Mouse (Mus musculus): ENCODE measurements around the gene Hyou1. TPM values are rescaled to one million over a fixed set of nuclear protein-coding genes. Genes with fewer than 3 reads are reported as not detected.
A peak's percentile ranks its signal among the peaks of the same experiment; 100 is the strongest.

Hyou1 gene
- polyA plus RNA-seq, 1 experiment from 2014 or later, result 32.5 TPM

GRCm38 (mm10) chr9:44341487-44341886, 37.8 kb upstream of the Hyou1 start:
- no peak for ATAC-seq (ENCODE audit: insufficient number of reproducible peaks, low FRiP score, low TSS enrichment, low read depth)

DNA sequence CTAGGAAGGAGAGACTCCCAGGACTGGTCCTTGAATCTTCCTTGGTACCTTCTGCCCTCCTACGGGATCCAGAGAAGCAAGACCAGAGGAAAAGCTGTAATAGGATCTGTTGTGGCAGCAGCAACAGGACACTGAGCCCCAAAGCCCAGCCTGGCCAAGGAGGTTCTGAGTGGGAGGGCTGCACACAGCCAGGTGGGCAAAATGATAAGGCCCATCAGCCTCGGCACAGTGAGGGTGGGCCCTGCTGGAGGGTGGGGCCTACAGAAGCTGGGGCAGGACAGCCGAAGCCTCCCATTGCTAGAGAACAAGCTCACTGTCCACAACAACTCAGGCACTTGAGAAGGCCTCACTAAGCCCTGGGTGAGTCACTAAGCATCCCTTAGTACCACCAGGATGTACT, 37.1 kb upstream of the Hyou1 start:
- Histone ChIP-seq H3K36me3 (peaks cover 38% of the 10 kb centered on the region), H3K9me3 (no peaks in the 10 kb centered on the region), H3K4me2 (no peak overlapping the region), H3K27ac (no peak overlapping the region), H3K9ac (no peak overlapping the region), H3K4me3 (no peak overlapping the region), H3K4me1 (peaks cover 22% of the 10 kb centered on the region), H3K27me3 (no peaks in the 10 kb centered on the region)
- 70% methylated on average over 3 of the region's 3 CpGs for WGBS
- no peak for ATAC-seq (ENCODE audit: insufficient number of reproducible peaks, low FRiP score, low TSS enrichment, low read depth)

More at GRCm38 (mm10) chr9:44341487-44341886, 37.8 kb upstream of the Hyou1 start:
- no peak overlapping the region for H3K27ac ChIP-seq
- peaks cover 36% of the 10 kb centered on the region for H3K36me3 ChIP-seq
- peaks cover 29% of the 10 kb centered on the region for H3K4me1 ChIP-seq
- H3K27me3 ChIP-seq, result no peaks in the 10 kb centered on the region
- WGBS, result 90% methylated on average over 5 of the region's 5 CpGs
- no peak overlapping the region for H3K9ac ChIP-seq
- no peak overlapping the region for H3K4me2 ChIP-seq
- H3K4me3 ChIP-seq, result no peak overlapping the region
- no peaks in the 10 kb centered on the region for H3K9me3 ChIP-seq

DNA sequence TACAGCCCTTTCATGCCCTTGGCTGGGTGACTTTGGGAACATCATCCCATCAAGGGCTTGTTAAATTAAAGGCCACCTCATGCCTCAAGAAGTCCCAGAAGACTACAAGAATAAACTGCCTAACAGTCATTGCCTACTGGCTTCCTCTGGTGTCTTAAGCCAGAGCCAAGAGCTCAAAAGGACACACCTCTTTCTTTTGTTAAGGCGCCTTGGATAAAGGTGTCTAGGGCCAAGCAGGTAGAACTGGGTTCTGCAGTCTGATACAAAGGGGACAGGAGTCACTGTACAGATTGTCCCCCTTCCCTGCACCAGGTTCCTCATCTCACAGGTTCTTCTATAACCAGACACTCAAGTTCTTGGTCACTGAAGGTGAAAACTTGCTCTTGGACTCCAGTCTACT, 36.7 kb upstream of the Hyou1 start:
- Histone ChIP-seq H3K4me1 (peaks cover 18% of the 10 kb centered on the region), H3K27me3 (no peaks in the 10 kb centered on the region), H3K27ac (no peak overlapping the region), H3K4me3 (no peak overlapping the region), H3K9me3 (no peaks in the 10 kb centered on the region), H3K9ac (no peak overlapping the region), H3K36me3 (peaks cover 39% of the 10 kb centered on the region), H3K4me2 (no peak overlapping the region; the same call in 1 of the 2 replicates)
- no peak for ATAC-seq (ENCODE audit: insufficient number of reproducible peaks, low FRiP score, low TSS enrichment, low read depth)
- WGBS, result 94% methylated on average over 1 of the region's 1 CpGs

GRCm38 (mm10) chr9:44343290-44343689, 36.0 kb upstream of the Hyou1 start:
- ATAC-seq (ENCODE audit: insufficient number of reproducible peaks, low FRiP score, low TSS enrichment, low read depth), result no peak
- 2% methylated on average over 6 of the region's 6 CpGs for WGBS

GRCm38 (mm10) chr9:44343781-44344421, 35.4 kb upstream of the Hyou1 start, which contains the start of gene Hmbs:
TSS of gene Hmbs (minus strand) at chr9:44344228.
- Histone ChIP-seq H3K4me1 (peaks cover 14% of the 10 kb centered on the region), H3K9me3 (no peaks in the 10 kb centered on the region), H3K9ac (peak within 1 kb of the TSS; percentile 76), H3K4me3 (peak within 1 kb of the TSS; percentile 91), H3K27ac (peak within 1 kb of the TSS; percentile 98), H3K27me3 (no peaks in the 10 kb centered on the region), H3K36me3 (peaks cover 45% of the 10 kb centered on the region), H3K4me2 (peak within 1 kb of the TSS; percentile 57)
- WGBS, result under 1% methylated on average over 39 of the region's 39 CpGs
- ATAC-seq (ENCODE audit: insufficient number of reproducible peaks, low FRiP score, low TSS enrichment, low read depth), result peak; percentile 91

More at GRCm38 (mm10) chr9:44343290-44343689, 36.0 kb upstream of the Hyou1 start:
- no peaks in the 10 kb centered on the region for H3K9me3 ChIP-seq
- H3K4me1 ChIP-seq, result peaks cover 14% of the 10 kb centered on the region
- H3K27ac ChIP-seq, result peak overlapping the region; percentile 98
- H3K36me3 ChIP-seq, result peaks cover 43% of the 10 kb centered on the region
- peak overlapping the region; percentile 42 for H3K9ac ChIP-seq
- peak overlapping the region; percentile 57 for H3K4me2 ChIP-seq
- peak overlapping the region; percentile 91 for H3K4me3 ChIP-seq
- no peaks in the 10 kb centered on the region for H3K27me3 ChIP-seq

GRCm38 (mm10) chr9:44345570-44346433, 33.5 kb upstream of the Hyou1 start:
- Histone ChIP-seq H3K27ac (no peak overlapping the region), H3K27me3 (no peaks in the 10 kb centered on the region), H3K9ac (no peak overlapping the region), H3K4me2 (no peak overlapping the region), H3K9me3 (no peaks in the 10 kb centered on the region), H3K4me3 (no peak overlapping the region), H3K36me3 (peaks cover 55% of the 10 kb centered on the region), H3K4me1 (peaks cover 14% of the 10 kb centered on the region)
- no peak for ATAC-seq (ENCODE audit: insufficient number of reproducible peaks, low FRiP score, low TSS enrichment, low read depth)
- WGBS, result 82% methylated on average over 6 of the region's 6 CpGs

- no peak overlapping the region for H3K9ac ChIP-seq
- no peak overlapping the region for H3K27ac ChIP-seq
- H3K27me3 ChIP-seq, result no peaks in the 10 kb centered on the region
- no peak for ATAC-seq (ENCODE audit: insufficient number of reproducible peaks, low FRiP score, low TSS enrichment, low read depth)
- 91% methylated on average over 9 of the region's 9 CpGs for WGBS
- no peak overlapping the region for H3K4me2 ChIP-seq
- H3K9me3 ChIP-seq, result no peaks in the 10 kb centered on the region
- H3K36me3 ChIP-seq, result peaks cover 55% of the 10 kb centered on the region
- H3K4me3 ChIP-seq, result no peak overlapping the region
- H3K4me1 ChIP-seq, result peaks cover 13% of the 10 kb centered on the region
Observed at GRCm38 (mm10) chr9:44347166-44347565, 32.1 kb upstream of the Hyou1 start.

DNA sequence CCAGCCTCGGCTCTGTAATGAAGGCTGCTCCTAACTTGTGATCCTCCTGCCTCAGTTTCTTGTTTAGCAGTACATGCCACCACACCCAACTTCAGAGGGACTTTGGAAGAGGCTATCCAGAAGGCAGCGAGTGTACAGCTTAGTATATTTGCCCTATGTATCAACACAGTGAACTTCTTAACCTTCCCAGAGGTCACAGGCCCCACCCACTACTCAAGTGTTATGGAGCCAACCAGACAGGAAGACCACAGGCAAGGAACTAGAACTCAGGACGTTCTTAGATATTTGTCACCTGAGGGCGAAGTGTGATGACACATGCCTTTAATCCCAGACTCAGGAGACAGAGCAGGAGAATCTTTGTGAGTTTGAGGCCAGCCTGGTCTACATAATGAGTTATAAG, 31.7 kb upstream of the Hyou1 start:
- Histone ChIP-seq H3K9me3 (no peaks in the 10 kb centered on the region), H3K4me1 (peaks cover 8% of the 10 kb centered on the region), H3K36me3 (peaks cover 60% of the 10 kb centered on the region), H3K9ac (no peak overlapping the region), H3K4me2 (no peak overlapping the region), H3K27me3 (no peaks in the 10 kb centered on the region), H3K27ac (no peak overlapping the region), H3K4me3 (no peak overlapping the region)
- ATAC-seq (ENCODE audit: insufficient number of reproducible peaks, low FRiP score, low TSS enrichment, low read depth), result no peak
- 86% methylated on average over 4 of the region's 4 CpGs for WGBS

DNA sequence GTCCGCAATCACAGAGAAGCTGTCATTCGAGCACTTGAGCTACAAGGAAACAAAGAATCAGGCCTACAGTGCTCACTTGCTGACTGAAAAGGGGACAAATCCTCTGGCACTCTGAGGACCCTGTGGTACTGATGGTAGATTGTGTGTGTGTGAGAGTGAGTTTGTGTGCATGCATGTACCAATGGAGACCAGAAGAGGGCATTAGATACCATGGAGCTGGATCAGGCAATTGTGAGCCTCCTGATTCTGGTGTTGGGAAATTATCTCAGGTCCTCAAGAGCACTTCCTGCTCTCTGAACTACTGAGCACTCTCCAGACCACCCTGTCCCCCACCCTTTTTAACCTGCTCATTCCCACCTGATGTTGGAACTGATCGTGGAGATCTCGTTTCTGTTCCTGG, 30.7 kb upstream of the Hyou1 start:
- Histone ChIP-seq H3K4me3 (no peak overlapping the region), H3K36me3 (peaks cover 69% of the 10 kb centered on the region), H3K4me1 (no peaks in the 10 kb centered on the region), H3K9me3 (no peaks in the 10 kb centered on the region), H3K27ac (no peak overlapping the region), H3K4me2 (no peak overlapping the region), H3K27me3 (no peaks in the 10 kb centered on the region), H3K9ac (no peak overlapping the region)
- WGBS, result over 99% methylated on average over 4 of the region's 4 CpGs
- no peak for ATAC-seq (ENCODE audit: insufficient number of reproducible peaks, low FRiP score, low TSS enrichment, low read depth)

GRCm38 (mm10) chr9:44351396-44351795, 27.9 kb upstream of the Hyou1 start:
- Histone ChIP-seq H3K27me3 (no peaks in the 10 kb centered on the region), H3K4me1 (no peaks in the 10 kb centered on the region), H3K4me2 (no peak overlapping the region), H3K27ac (no peak overlapping the region), H3K9me3 (no peaks in the 10 kb centered on the region), H3K9ac (no peak overlapping the region), H3K36me3 (peaks cover 97% of the 10 kb centered on the region), H3K4me3 (no peak overlapping the region)
- no peak for ATAC-seq (ENCODE audit: insufficient number of reproducible peaks, low FRiP score, low TSS enrichment, low read depth)
- 94% methylated on average over 4 of the region's 4 CpGs for WGBS

DNA sequence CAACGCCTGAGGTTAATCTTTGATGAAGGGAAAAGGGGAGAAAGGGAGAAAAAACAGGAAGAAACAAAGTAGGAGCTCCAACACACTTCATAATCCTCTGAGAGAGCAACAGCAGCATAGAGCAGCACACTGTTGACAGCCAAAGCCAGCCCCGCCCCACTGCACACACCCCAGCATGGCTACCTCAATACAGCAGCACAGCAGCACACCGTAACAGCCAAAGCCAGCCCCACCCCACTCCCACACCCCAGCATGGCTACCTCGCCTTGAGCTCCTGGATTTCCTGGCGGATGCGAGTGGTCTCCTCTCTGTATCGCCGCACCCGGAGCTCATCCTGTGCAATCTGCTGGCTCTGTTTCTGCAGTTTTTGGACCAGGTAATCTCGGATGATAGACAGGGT, 27.0 kb upstream of the Hyou1 start:
- no peak overlapping the region for H3K4me2 ChIP-seq
- no peak for ATAC-seq (ENCODE audit: insufficient number of reproducible peaks, low FRiP score, low TSS enrichment, low read depth)
- no peak overlapping the region for H3K9ac ChIP-seq
- no peaks in the 10 kb centered on the region for H3K4me1 ChIP-seq
- no peaks in the 10 kb centered on the region for H3K9me3 ChIP-seq
- WGBS, result 90% methylated on average over 10 of the region's 10 CpGs
- H3K27ac ChIP-seq, result no peak overlapping the region
- H3K27me3 ChIP-seq, result no peaks in the 10 kb centered on the region
- peaks cover 97% of the 10 kb centered on the region for H3K36me3 ChIP-seq
- H3K4me3 ChIP-seq, result no peak overlapping the region

DNA sequence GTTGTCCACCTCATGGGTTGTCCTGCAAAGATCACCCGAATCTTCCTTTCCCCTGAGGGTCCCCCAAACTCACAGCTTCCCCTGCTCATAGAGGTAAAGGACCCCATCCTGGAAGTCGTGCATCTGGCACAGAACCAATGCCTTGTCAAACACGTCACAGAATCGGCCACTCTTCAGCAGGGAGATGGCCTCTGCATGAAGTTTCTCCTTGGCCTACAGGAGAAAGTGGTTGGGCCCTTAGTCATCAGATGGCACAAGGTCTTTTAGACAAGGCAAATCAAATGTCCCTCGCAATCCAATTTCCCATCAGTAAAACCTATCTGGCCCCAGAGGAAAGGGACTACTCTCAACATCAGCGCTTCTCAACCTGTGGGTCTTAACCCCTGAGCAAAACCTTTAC, 26.1 kb upstream of the Hyou1 start:
- H3K9ac ChIP-seq, result no peak overlapping the region
- no peak overlapping the region for H3K27ac ChIP-seq
- H3K4me1 ChIP-seq, result no peaks in the 10 kb centered on the region
- ATAC-seq (ENCODE audit: insufficient number of reproducible peaks, low FRiP score, low TSS enrichment, low read depth), result no peak
- H3K36me3 ChIP-seq, result peaks cover 96% of the 10 kb centered on the region
- no peaks in the 10 kb centered on the region for H3K9me3 ChIP-seq
- no peak overlapping the region for H3K4me3 ChIP-seq
- no peak overlapping the region for H3K4me2 ChIP-seq
- no peaks in the 10 kb centered on the region for H3K27me3 ChIP-seq
- WGBS, result 92% methylated on average over 6 of the region's 6 CpGs
